Comparison of ENCODE assay signal across 19 mouse cellular contexts in genomic region chr17:13870236-13870635, GRCm38 (mm10).
DNase-seq lines count a peak whose midpoint lies in the region; TF ChIP-seq lines count a peak whose summit lies in the region.
"Had no signal": no experiment of that assay in that cellular context is flagged by ENCODE, and none has a peak within 500 bp of the region (broad histone marks: within the 10 kb centered on the region; RNA-seq: fewer than 3 reads in every experiment).

No protein-coding gene starts in this region.

- no peak for TF ChIP-seq CTCF in E14TG2a.4 (conservative IDR thresholded peaks at IDR 0.05; ENCODE audit: low read length)
- no peak for TF ChIP-seq CTCF in ES-Bruce4 (IDR thresholded peaks at IDR 0.05; ENCODE audit: low read depth, low read length)

- H3K9ac ChIP-seq in ES-Bruce4 (ENCODE audit: low read depth, poor library complexity, severe bottlenecking) = no peak overlapping the region
- H3K9ac ChIP-seq in ES-E14 (ENCODE audit: insufficient read depth, low read depth, low read length, poor library complexity, severe bottlenecking) = no peak overlapping the region
- H3K9ac ChIP-seq: embryonic facial prominence, embryonic 13.5 days; embryonic facial prominence, embryonic 15.5 days; forebrain, embryonic 12.5 days had no signal

- peaks cover 30% of the 10 kb centered on the region for H3K36me3 ChIP-seq in E14TG2a.4 (ENCODE audit: insufficient read depth, low read length)
- no peaks in the 10 kb centered on the region for H3K36me3 ChIP-seq in ES-Bruce4 (ENCODE audit: control insufficient read depth, insufficient read depth, low read length, poor library complexity, severe bottlenecking)
- peaks cover 2% of the 10 kb centered on the region; the same call in 1 of the 2 replicates for H3K36me3 ChIP-seq in ES-E14 (ENCODE audit: control insufficient read depth, insufficient read depth, low read length, poor library complexity, severe bottlenecking)
- peaks cover 42% of the 10 kb centered on the region for H3K36me3 ChIP-seq in embryonic facial prominence, embryonic 10.5 days (replicated peaks)
- H3K36me3 ChIP-seq: embryonic facial prominence, embryonic 15.5 days had no signal

- peak overlapping the region; percentile 71; the same call in 1 of the 2 replicates for H3K27ac ChIP-seq in ES-Bruce4 (ENCODE audit: insufficient read depth, low read length)
- H3K27ac ChIP-seq in ES-E14 (ENCODE audit: insufficient read depth, low read depth, low read length, poor library complexity, severe bottlenecking) = peak overlapping the region; percentile 5; the same call in 1 of the 2 replicates
- H3K27ac ChIP-seq in embryonic facial prominence, embryonic 10.5 days (replicated peaks) = no peak overlapping the region
- H3K27ac ChIP-seq: embryonic facial prominence, embryonic 13.5 days; embryonic facial prominence, embryonic 15.5 days; forebrain, embryonic 10.5 days; forebrain, embryonic 12.5 days had no signal

- TF ChIP-seq POLR2A in ES-Bruce4 (IDR thresholded peaks at IDR 0.05; ENCODE audit: insufficient read depth, low read length) = no peak

- WGBS in embryonic facial prominence, embryonic 10.5 days = 96% methylated on average over 1 of the region's 1 CpGs

- TF ChIP-seq EP300 in ES-Bruce4 (IDR thresholded peaks at IDR 0.05; ENCODE audit: insufficient read depth, low read depth, low read length) = peak; percentile 55; the same call in 1 of the 2 replicates

- in situ Hi-C loops in ES-E14 (cut with MboI; ENCODE audit: low sequenced_read_pairs in 2 of 2, unreplicated experiment in 2 of 2) = no loop called here

- DNase-seq in ES-E14 (ENCODE audit: low read depth, low spot score) (no peak), liver (no peak)
- DNase-seq in left cerebral cortex, postnatal 10 days (ENCODE audit: extremely low spot score in 1 of 2, low spot score in 2 of 2) = no peak
- DNase-seq in embryonic facial prominence, embryonic 10.5 days (ENCODE audit: low spot score) = no peak
- DNase-seq: adrenal gland, adult 8-10 months; adrenal gland, postnatal 14 days; adrenal gland, postnatal 36 days; cerebellum, adult 11-12 months; cerebellum, adult 2 months; cerebellum, adult 9-10 months; cerebellum, postnatal 10 days; cerebellum, postnatal 25 days had no signal

- H3K9me3 ChIP-seq in E14TG2a.4 (ENCODE audit: low read length) (no peaks in the 10 kb centered on the region), ES-Bruce4 (replicated peaks; ENCODE audit: control insufficient read depth, insufficient read depth, low read length, poor library complexity, severe bottlenecking) (no peaks in the 10 kb centered on the region), ES-E14 (ENCODE audit: control insufficient read depth, insufficient read depth, low read depth, low read length) (no peaks in the 10 kb centered on the region)
- H3K9me3 ChIP-seq in embryonic facial prominence, embryonic 10.5 days = peaks cover 5% of the 10 kb centered on the region; the same call in 1 of the 2 replicates
- H3K9me3 ChIP-seq: embryonic facial prominence, embryonic 13.5 days; embryonic facial prominence, embryonic 15.5 days had no signal

- H3K4me3 ChIP-seq in E14TG2a.4 (replicated peaks; ENCODE audit: low read length) = 0 out of 2 replicates have a peak overlapping the region, but pooled peaks have one; percentile 20
- H3K4me3 ChIP-seq in ES-Bruce4 (ENCODE audit: low read depth, low read length) = no peak overlapping the region
- no peak overlapping the region for H3K4me3 ChIP-seq in ES-E14 (ENCODE audit: insufficient read depth in 1 of 2, low read depth in 1 of 2, low read length in 2 of 2, poor library complexity in 1 of 2, severe bottlenecking in 1 of 2)
- no peak overlapping the region for H3K4me3 ChIP-seq in embryonic facial prominence, embryonic 10.5 days
- H3K4me3 ChIP-seq: embryonic facial prominence, embryonic 13.5 days; embryonic facial prominence, embryonic 15.5 days; erythroblast, embryonic 14.5 days; forebrain, embryonic 10.5 days; forebrain, embryonic 12.5 days had no signal

- H3K27me3 ChIP-seq in E14TG2a.4 (ENCODE audit: insufficient read depth, low read length) (no peaks in the 10 kb centered on the region), ES-Bruce4 (ENCODE audit: control insufficient read depth, insufficient read depth, low read length, poor library complexity, severe bottlenecking) (no peaks in the 10 kb centered on the region)
- H3K27me3 ChIP-seq in embryonic facial prominence, embryonic 10.5 days (replicated peaks; ENCODE audit: low read depth, poor library complexity, severe bottlenecking) = no peaks in the 10 kb centered on the region
- H3K27me3 ChIP-seq: embryonic facial prominence, embryonic 13.5 days; embryonic facial prominence, embryonic 15.5 days; forebrain, embryonic 12.5 days had no signal

- H3K4me1 ChIP-seq in E14TG2a.4 (replicated peaks; ENCODE audit: low read depth, low read length) (peaks cover 57% of the 10 kb centered on the region), ES-Bruce4 (ENCODE audit: control insufficient read depth, insufficient read depth, low read length) (peaks cover 6% of the 10 kb centered on the region), ES-E14 (ENCODE audit: control insufficient read depth in 2 of 2, insufficient read depth in 2 of 2, low read length in 2 of 2, poor library complexity in 1 of 2) (peaks cover 4 to 9% of the 10 kb centered on the region in 2 experiments; a peak in 3 of 4 replicates)
- peaks cover 11% of the 10 kb centered on the region for H3K4me1 ChIP-seq in embryonic facial prominence, embryonic 10.5 days
- H3K4me1 ChIP-seq: forebrain, embryonic 12.5 days had no signal

- intact Hi-C loops in left cerebral cortex, postnatal 10 days (cut with DNase I) = no loop called here

TF ChIP-seq in ES-E14, 5 proteins besides CTCF, POLR2A, EP300 and RAD21:
- TF ChIP-seq CHD2 (IDR thresholded peaks at IDR 0.05; ENCODE audit: low read depth, low read length) (no peak), ZC3H11A (IDR thresholded peaks at IDR 0.05; ENCODE audit: borderline replicate concordance, low read depth, low read length) (no peak), HCFC1 (IDR thresholded peaks at IDR 0.05; ENCODE audit: borderline replicate concordance, insufficient read depth, low read length) (no peak), MAFK (IDR thresholded peaks at IDR 0.05; ENCODE audit: insufficient read depth, low read depth, low read length) (no peak), ZNF384 (IDR thresholded peaks at IDR 0.05; ENCODE audit: low read depth, low read length) (no peak)
